Mouse (Mus musculus): Measurements from ENCODE around the gene Enpp1.

GRCm38 (mm10) chr10:24718720-24719119 is 6.8 kb upstream of the Enpp1 start:
- no peak for TF ChIP-seq POLR2A (IDR thresholded peaks at IDR 0.05; ENCODE audit: borderline replicate concordance, control insufficient read depth, low read depth, low read length)
- TF ChIP-seq CTCF (IDR thresholded peaks at IDR 0.05; ENCODE audit: control insufficient read depth, insufficient read depth, low read length): no peak
